Mouse (Mus musculus): ENCODE measurements around the gene Lmbrd2.
"Not testable (repeated sequence)": the region's sequence is repeated elsewhere in the genome, so short reads cannot be mapped to it uniquely, and the experiment has no call there.

Lmbrd2 gene

DNA sequence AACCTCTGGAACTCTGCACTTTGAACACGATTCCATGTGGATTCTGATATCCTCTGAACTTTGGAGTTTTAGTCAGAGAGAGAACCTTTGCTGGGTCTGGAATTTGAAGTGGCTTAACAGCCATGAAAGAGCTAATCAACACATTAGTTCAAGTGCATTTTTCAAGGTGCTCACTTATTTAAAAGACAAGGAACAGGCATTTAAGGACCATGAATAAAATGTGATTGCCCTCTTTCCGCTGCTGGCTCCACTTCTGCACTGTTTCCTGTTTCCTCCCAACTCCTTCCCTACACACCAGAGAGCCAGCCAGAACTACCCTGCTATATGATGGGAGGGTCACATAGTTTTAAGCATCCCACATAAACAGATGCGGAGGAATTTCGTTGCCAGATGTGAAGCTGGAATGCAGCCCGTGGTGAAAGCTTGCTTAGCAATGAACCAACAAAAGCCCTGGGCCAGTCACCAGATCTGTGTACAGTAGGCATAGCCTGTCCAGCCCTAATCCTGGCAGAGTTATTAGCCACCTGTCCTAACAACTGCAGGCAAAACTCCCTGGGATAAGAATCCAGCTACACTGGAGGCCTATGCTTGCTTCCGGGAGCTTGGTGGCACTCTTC is 5.4 kb upstream of the Lmbrd2 start:
- no peak for DNase-seq (ENCODE audit: low spot score in 2 of 2)

DNA sequence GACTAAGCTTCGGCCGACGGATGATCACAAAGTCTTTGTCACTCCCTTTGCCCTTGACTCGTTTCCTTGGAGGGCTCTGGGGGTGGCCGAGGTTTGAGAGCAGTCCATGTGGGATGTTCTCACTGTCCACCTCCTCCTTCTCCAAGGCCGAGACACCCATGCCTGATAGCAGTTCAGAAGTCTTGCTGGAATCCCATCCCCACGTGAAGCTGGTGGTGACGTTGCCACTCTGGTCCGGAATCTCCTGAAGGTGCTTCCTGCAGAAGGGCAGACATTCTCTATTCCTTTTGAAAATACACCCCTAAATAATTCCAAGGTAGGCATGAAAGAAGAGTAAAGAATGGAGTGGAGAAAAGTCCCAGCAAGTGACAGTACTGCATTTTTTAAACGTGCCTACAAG is 903 bp upstream of the Lmbrd2 start:
- DNase-seq (ENCODE audit: low spot score in 2 of 2), result no peak

DNA sequence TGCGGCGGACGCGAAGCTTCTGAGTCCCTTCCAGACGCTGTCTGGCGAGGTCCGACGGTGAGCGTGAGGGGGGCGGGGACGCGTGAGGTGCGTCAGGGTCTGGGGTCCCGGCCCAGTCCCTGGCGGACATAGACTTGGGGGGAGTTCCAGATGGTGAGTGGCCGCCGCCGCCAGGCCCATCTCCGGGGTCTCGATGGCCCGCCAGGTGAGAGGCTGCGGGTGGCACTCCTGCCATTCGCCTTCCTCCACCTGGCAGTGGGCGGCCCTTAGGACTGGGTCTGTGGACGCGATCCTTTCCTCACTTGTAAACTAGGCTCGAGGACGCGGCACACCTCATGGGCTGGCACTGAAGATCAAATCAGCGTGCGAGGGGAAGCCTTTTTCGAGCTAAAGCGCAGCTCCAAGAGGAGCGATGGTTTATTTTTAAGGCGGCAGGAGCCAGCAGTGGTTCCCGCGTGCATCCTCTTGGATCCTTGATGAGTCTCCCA is 378 bp downstream of the Lmbrd2 start:
- peak; percentile 57 to 65 for DNase-seq (ENCODE audit: low spot score in 2 of 2)

DNA sequence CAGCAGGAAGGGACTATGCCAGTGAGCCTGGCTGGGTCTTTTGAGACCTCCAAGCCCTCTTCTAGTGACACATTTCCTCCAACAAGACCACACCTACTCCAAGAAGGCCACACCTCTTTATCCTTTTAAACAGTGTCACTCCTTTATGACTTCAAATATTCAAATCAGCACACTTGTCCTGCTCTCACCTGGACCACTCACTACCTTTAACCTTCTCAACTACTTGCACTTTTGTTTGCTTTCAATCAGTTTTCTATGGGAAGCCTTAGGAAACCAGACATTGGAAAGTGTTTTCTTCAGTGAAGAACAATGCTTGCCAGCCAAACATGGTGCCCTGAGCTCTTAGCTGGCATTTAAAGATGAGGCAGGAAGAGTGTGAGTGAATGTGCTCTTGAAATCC is 15.0 kb downstream of the Lmbrd2 start, which contains the start of gene Skp2:
TSS of gene Skp2 (minus strand) at position 101 of the 400 bp plus-strand sequence.
- DNase-seq (ENCODE audit: low spot score in 2 of 2), result no peak

DNA sequence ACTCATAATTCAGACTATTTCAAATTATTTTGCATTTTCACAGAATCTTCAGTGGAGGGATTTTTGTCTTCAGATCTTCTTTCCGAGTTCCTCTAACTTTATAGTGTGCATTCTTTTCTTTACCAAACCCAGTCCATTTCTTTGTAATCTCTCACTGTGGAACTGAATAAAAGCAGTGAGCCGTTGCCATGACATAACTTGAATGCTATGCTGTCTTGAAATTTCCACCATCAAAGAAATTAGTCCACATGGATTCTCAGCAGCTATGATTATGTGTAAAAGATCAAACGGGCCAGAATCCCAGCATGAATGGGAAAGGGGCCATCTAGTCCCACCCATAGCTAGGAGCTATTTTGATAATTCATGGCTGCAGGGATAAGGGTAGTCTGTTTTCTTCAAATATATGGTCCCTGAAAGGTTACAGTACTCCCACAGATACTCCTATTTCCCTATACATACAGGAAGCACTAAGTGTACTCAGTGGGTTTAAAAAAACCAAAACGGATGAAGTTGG is 22.3 kb downstream of the Lmbrd2 start:
- DNase-seq (ENCODE audit: low spot score in 2 of 2), result no peak

DNA sequence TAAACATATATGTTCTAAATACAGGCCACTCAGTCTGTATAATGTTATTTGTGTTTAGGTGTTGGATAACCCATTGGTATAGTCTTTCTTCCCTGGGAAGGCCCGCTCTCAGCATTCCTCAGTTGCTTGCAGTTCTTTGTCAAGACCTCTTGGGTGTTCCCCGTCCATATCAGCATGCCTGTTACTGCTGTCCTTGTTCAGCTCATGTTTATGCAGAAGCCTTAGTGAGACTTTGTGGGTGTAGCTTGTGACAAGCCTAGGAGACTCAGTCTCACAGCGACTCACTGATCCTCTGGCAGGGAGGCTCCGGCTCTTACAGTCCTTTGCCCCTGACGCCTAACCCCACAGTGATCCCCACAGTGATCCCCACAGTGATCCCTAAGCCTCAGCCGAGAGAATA is 23.8 kb downstream of the Lmbrd2 start:
- DNase-seq (ENCODE audit: low spot score in 2 of 2), result no peak

DNA sequence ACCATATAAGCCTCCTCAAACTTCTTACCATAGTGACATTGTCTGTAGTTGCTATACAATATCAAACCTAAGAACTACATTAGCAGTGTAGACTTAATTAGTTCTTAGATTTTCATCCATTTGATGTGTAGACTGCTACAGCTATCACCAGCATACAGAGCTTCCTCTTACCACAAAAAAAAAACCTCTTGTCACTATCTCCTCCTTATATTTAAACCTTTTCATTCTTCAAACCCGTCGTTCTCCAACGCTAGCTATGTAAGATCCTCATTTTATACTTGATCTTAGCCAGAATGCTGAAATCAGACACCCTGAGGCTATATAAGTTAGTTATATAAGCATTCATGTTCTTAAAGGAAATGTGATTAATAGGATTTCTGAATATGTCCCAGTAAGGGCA is 36.7 kb downstream of the Lmbrd2 start:
- no peak for DNase-seq (ENCODE audit: low spot score in 2 of 2)

DNA sequence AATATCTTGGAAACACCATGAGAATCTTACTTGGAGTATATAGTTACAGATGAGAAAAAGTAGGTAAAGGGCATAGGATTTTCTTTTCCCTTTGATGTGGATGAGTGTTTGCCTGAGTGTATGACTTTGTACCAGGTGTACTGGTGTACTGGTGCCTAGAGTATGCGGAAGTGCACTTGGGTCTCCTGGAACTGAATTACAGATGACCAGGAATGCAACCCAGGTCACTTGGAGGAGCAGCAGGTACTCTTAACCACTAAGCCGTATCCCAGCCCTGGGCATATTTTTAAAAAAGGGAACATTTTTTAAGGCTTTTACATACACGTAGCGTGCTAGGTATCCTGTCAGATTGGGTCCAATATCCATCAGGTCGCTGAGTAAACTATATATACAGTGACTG is 43.6 kb downstream of the Lmbrd2 start:
- no peak for DNase-seq (ENCODE audit: low spot score in 2 of 2)

DNA sequence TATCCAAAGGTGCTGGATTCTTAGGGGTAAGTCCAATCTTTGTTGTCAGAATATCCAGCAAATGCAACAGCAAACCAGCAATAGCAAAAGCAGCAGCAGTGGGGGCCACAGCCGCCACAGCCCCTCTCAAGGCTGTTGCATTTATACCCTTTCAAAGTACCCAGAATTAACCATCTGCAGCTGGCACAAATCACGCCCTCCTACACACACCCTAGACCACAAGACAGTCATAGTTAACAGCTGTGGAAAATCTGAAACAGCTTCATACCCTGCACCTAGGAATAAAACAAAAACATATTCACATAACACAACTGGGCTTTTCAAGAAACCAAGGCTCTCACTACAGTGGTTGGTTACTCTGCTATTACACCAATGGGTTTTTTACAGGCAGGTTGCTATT is 49.4 kb downstream of the Lmbrd2 start:
- peak in 1 of 2 experiments; percentile 19 for DNase-seq (ENCODE audit: low spot score in 2 of 2)

DNA sequence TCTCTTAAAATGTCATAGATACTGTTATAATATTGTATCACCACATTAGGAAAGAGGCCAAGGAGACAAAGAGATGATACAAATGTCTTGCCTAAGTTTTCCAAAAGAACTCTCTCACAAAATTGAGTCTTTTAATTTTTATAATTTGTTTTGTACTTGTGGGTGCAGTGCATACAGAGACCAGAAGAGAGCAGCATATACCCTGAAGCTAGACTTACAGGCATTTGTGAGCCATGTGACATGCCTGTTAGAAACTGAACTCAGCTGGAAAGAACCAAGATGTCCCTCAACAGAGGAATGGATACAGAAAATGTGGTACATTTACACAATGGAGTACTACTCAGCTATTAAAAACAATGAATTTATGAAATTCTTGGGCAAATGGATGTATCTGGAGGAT is 52.3 kb downstream of the Lmbrd2 start:
- DNase-seq (ENCODE audit: low spot score in 2 of 2), result not testable (repeated sequence)

DNA sequence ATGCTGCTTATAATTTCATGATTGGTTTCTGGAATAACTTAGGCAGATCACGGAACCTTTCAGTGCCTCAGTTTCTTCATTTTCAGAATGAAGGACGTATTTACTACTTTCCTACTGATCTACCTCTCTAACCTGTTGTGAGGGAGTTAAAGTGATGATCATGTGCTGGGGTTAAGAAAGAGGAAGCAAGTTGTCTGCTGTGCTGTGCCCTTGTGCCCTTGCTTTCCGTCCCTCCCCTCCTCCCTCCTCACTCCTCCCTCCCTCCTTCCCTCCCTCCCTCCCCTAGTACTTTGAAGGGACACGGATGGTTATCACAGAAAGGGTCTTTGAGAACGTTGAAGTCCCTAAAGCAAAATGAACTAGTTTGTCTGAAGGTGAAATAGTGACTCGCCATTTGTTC is 58.1 kb downstream of the Lmbrd2 start:
- DNase-seq (ENCODE audit: low spot score in 2 of 2), result no peak

DNA sequence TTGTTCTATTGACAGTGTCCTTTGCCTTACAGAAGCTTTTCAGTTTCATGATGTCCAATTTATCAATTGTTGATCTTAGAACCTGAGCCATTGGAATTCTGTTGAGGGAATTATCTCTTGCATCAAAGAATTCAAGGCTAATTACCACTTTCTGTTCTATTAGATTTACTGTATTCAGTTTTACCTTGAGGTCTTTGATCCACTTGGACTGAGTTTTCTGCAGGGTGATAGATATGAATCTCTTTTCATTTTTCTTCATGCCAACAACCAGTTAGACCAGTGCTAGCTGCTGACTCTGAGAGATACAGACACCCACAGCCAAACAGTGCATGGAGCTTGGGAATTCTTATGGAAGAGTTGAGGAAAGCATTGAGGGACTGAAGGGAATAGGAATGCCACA is 71.5 kb downstream of the Lmbrd2 start:
- DNase-seq (ENCODE audit: low spot score in 2 of 2), result no peak

DNA sequence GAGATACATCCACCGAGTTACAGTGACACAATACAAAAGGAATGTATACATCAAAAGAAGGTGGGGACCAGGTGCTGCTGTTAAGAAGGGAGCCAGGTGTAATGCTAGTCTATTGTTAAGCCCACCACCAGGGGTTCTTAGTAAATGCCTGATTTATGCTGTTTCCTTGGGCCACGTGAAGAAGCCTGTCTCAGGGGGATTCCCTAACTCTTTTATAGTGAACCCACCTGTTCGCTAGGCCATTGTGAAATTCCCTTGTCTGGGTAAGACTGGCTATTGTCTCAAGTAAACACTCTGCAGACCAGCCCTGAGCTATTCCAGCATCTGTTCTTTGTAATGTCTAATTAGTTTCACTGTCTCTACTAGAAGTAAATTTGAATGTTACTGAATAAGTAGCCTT is 72.7 kb downstream of the Lmbrd2 start:
- DNase-seq (ENCODE audit: low spot score in 2 of 2), result not testable (repeated sequence)

DNA sequence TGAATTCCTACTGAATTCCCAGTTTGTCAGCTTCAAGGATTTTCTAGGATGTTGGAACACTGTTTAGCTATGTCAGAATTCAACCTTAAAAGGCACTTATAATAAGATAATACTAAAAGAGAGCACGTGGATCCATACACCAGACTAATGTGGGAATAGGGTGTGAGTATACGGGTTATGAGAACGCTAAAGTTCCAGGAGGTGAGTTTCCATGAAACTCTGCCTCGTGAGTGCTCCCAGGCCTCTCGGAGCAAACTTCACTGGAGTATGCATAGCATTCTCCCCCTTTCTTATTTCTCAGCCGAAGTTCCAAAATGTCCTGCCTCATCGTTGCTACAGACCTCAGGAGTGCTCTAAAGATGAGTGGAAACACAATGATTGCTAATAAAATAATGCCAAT is 73.1 kb downstream of the Lmbrd2 start:
- not testable (repeated sequence) for DNase-seq (ENCODE audit: low spot score in 2 of 2)

DNA sequence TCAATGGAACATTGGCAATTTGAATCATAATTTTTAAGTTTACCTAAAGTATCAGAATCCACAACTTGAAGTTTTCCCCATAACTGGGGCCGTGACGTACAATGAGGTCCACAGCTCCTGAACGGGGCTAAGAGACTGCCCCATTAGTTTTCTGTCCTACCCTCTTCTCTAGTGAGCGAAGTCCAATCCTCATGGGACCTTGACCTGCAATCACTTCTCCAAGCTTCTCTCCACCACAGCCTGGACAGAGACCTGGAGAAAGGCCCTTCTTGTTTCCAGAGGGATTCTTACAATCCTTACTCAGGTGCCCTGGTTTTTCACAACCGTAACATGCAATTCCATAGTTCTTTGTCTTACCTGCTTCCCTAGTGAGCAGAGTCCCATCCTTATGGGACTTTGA is 76.1 kb downstream of the Lmbrd2 start:
- DNase-seq (ENCODE audit: low spot score in 2 of 2), result no peak

DNA sequence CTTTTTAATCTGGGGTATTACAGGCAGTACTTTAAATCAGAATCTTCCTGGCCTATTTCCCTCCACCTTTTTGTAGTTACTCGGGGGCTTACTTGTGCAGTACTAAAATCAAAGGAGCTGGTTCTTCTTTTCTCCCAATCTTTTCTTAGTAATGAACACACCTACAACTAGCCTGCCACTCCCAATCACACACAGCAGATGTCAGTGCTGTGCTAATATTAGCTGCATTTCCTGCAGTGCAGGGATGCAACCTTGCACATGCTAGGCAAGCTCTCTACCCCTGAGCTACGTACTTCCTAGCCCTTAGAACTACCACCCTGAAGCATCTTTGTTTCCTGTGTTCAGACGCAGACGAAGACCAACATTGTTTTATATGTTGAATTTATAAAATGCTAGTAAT is 90.6 kb downstream of the Lmbrd2 start:
- DNase-seq (ENCODE audit: low spot score in 2 of 2), result not testable (repeated sequence)

DNA sequence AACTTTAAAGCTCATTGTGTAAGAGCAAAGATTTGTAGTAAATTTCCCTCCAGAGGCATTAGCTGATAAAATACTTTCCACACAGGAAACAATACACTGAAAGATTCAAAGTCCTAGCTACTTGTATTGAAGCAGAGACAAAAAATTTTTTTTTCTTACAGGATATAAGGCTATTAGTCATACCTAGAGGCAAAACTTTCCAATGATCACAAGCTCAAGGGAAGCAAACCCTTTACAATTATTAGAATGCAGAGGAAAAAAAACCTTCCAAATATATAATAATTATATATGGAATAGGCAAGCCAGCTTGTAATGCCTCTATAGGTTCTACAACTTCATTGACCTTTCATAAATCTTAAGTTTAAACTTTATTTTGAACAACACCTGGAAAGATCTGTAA is 106.0 kb downstream of the Lmbrd2 start:
- no peak for DNase-seq (ENCODE audit: low spot score in 2 of 2)
